Mouse (Mus musculus): ENCODE measurements around the gene Aph1b. TPM values are rescaled to one million over a fixed set of nuclear protein-coding genes. Genes with fewer than 3 reads are reported as not detected.
A peak's percentile ranks its signal among the peaks of the same experiment; 100 is the strongest.

Aph1b gene
- polyA plus RNA-seq, 1 experiment from 2014 or later = 10.0 TPM

- Histone ChIP-seq H3K36me3 (no peaks in the 10 kb centered on the region), H3K27me3 (ENCODE audit: low read depth, poor library complexity, severe bottlenecking) (no peaks in the 10 kb centered on the region), H3K9me3 (replicated peaks) (no peaks in the 10 kb centered on the region), H3K4me1 (peaks cover 9% of the 10 kb centered on the region), H3K27ac (no peak overlapping the region), H3K4me3 (no peak overlapping the region)
- DNase-seq (ENCODE audit: low spot score) = no peak
- 87% methylated on average over 6 of the region's 6 CpGs for WGBS
Observed at GRCm38 (mm10) chr9:66734568-66734967, 60.7 kb downstream of the Aph1b start.

DNA sequence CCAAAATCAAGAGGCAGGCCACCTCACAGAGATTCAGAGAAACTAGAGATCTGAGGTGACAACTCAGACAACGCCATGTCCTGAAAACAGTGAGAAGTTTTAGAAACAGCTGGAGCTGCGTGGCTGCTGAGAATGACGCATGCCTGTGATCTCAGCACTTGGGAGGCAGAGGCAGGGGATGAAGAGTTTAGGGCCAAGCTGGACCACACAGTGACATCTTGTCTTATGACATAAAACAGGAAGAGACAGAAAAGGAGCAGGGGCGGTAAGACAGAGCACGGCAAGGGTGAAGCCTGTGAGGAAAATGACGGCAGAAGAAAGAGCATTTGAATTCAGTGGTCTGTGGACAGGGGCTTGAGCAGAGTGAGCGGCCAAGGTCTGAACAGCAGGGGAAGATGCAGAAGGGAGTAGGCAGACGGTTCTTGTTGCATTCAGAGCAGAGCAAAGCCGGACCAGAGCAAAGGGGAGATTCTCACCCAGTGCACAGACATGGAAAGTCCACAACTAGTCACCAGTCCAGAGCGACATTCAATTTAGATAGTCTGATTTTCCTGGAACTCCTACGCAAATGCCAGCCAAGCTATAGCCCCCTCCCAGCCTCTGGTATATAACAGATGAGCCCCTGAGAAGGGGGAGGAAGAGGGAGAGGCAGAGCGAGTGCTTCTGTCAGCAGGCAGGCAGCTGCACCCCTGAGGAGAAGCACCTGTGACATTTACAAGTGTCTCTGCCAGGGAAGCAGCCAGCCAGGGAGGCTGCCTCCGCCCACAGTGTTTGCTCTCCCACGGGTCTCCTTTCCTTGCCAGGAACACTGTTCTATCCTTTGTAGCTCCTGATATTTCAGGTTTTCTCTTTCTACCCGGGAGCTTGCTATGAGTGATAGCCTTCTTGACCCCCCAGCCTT is 62.2 kb downstream of the Aph1b start:
- no peak overlapping the region for H3K27ac ChIP-seq
- H3K36me3 ChIP-seq = no peaks in the 10 kb centered on the region
- no peaks in the 10 kb centered on the region for H3K9me3 ChIP-seq (replicated peaks)
- H3K4me1 ChIP-seq = peaks cover 9% of the 10 kb centered on the region
- H3K27me3 ChIP-seq (ENCODE audit: low read depth, poor library complexity, severe bottlenecking) = no peaks in the 10 kb centered on the region
- H3K4me3 ChIP-seq = no peak overlapping the region
- 41% methylated on average over 15 of the region's 15 CpGs for WGBS
- DNase-seq (ENCODE audit: low spot score) = no peak

- no peaks in the 10 kb centered on the region for H3K27me3 ChIP-seq (ENCODE audit: low read depth, poor library complexity, severe bottlenecking)
- DNase-seq (ENCODE audit: low spot score) = no peak
- H3K4me1 ChIP-seq = peaks cover 23% of the 10 kb centered on the region
- no peak overlapping the region for H3K4me3 ChIP-seq
- no peaks in the 10 kb centered on the region for H3K36me3 ChIP-seq
- no peaks in the 10 kb centered on the region for H3K9me3 ChIP-seq (replicated peaks)
- no peak overlapping the region for H3K27ac ChIP-seq
- WGBS = 82% methylated on average over 7 of the region's 7 CpGs
Observed at GRCm38 (mm10) chr9:66731284-66731683, 64.0 kb downstream of the Aph1b start.

DNA sequence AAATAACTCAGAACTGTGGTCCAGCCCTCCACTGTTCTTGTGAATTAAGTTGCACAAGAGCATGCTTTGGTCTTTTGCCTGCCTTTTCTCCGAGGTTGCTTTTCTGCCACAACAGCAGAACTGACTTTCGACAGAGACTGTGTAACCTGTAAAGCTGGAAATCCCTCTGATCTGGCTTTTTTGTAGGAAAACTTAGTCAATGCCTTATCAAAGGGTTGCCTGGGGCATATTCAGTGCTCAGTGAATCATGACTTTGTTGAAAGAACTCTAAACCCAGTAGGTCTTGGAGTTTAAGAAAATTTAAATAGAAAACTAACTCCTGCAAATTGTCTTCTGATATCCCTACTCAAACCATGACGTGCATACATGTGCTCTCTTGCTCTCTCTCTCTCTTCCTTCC is 64.7 kb downstream of the Aph1b start:
- no peak for DNase-seq (ENCODE audit: low spot score)
- peaks cover 27% of the 10 kb centered on the region for H3K4me1 ChIP-seq
- no peaks in the 10 kb centered on the region for H3K36me3 ChIP-seq
- H3K27ac ChIP-seq = no peak overlapping the region
- 72% methylated on average over 3 of the region's 3 CpGs for WGBS
- H3K9me3 ChIP-seq (replicated peaks) = no peaks in the 10 kb centered on the region
- H3K4me3 ChIP-seq = no peak overlapping the region
- H3K27me3 ChIP-seq (ENCODE audit: low read depth, poor library complexity, severe bottlenecking) = no peaks in the 10 kb centered on the region

DNA sequence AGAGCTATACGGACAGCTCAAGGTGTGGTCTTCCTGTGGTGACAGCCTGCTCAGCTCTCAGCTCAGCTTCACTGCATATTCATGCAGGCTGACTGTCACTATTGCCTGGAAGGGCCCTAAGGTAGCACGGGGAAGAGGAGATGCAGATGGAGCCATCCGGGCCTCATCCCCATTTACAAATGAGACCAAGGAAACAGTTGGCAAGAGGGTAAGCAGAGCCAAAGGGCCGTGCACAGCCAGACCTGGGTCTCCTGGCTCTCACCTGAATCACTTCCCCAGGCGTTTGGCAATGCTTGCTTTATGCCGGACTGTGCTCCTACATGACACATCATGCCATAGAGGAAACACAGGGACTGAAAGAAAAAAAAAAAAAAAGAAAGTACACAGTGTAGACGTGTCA is 68.0 kb downstream of the Aph1b start:
- peaks cover 35% of the 10 kb centered on the region for H3K4me1 ChIP-seq
- H3K9me3 ChIP-seq (replicated peaks) = no peaks in the 10 kb centered on the region
- no peaks in the 10 kb centered on the region for H3K27me3 ChIP-seq (ENCODE audit: low read depth, poor library complexity, severe bottlenecking)
- H3K27ac ChIP-seq = peak overlapping the region; percentile 53; the same call in 1 of the 2 replicates
- DNase-seq (ENCODE audit: low spot score) = no peak
- H3K36me3 ChIP-seq = no peaks in the 10 kb centered on the region
- no peak overlapping the region for H3K4me3 ChIP-seq
- WGBS = 58% methylated on average over 7 of the region's 7 CpGs

- no peak for DNase-seq (ENCODE audit: low spot score)
- Histone ChIP-seq H3K36me3 (no peaks in the 10 kb centered on the region), H3K4me1 (peaks cover 41% of the 10 kb centered on the region), H3K27ac (no peak overlapping the region), H3K27me3 (ENCODE audit: low read depth, poor library complexity, severe bottlenecking) (no peaks in the 10 kb centered on the region), H3K4me3 (no peak overlapping the region), H3K9me3 (replicated peaks) (no peaks in the 10 kb centered on the region)
- 78% methylated on average over 3 of the region's 3 CpGs for WGBS
Observed at GRCm38 (mm10) chr9:66725591-66725990, 69.7 kb downstream of the Aph1b start.

Other genes starting within 250 kb of the Aph1b start
- 104 and 105 TPM in 2 replicates for gene Usp3, start 202.3 kb downstream of the Aph1b start, polyA plus RNA-seq (2016; fragmentation: Nextera tagmentation; extraction: Ambion mirVana)
- gene Car12, start 81.8 kb downstream of the Aph1b start, polyA plus RNA-seq (2016; fragmentation: Nextera tagmentation; extraction: Ambion mirVana) = 4.3 and 5.2 TPM in 2 replicates
- 0.39 and 0.50 TPM in 2 replicates for gene Gm10647, start 1.5 kb upstream of the Aph1b start, polyA plus RNA-seq (2016; fragmentation: Nextera tagmentation; extraction: Ambion mirVana)
- gene Aph1c, start 39.2 kb upstream of the Aph1b start, polyA plus RNA-seq (2016; fragmentation: Nextera tagmentation; extraction: Ambion mirVana) = 1.1 and 1.5 TPM in 2 replicates
- gene Rab8b, start 124.2 kb upstream of the Aph1b start, polyA plus RNA-seq (2016; fragmentation: Nextera tagmentation; extraction: Ambion mirVana) = 14.3 and 14.9 TPM in 2 replicates
- gene Rps27l, start 150.6 kb upstream of the Aph1b start, polyA plus RNA-seq (2016; fragmentation: Nextera tagmentation; extraction: Ambion mirVana) = 775 and 943 TPM in 2 replicates
- gene Lactb, start 180.0 kb upstream of the Aph1b start, polyA plus RNA-seq (2016; fragmentation: Nextera tagmentation; extraction: Ambion mirVana) = 8.7 and 9.3 TPM in 2 replicates

All from limb, embryonic 10.5 days (tissue).